Mouse (Mus musculus) kidney, embryonic 16.5 days (tissue): ENCODE measurements at regions not wholly inside any gene's neighbourhood (a gene's known extent, or its start where the extent isn't known, plus 50 kb on each side); places are given as distances from the start of the nearest gene placed in this dataset.

Source experiments
- ATAC-seq: fragments of 200-750 bp; cut with Nextera tagmentation; 2 replicates; pipeline ENCODE4 v1.8.0; 2017; ENCODE audit warnings: moderate TSS enrichment; ENCODE audit not compliant: low FRiP score, low TSS enrichment
- H3K27ac ChIP-seq: fragments of 300-500 bp; sonication (generic); 2 replicates; pipeline ENCODE4 v1.5.1; 2014; ENCODE audit warnings: low read length
- H3K27me3 ChIP-seq: fragments of 300-500 bp; sonication (generic); 2 replicates; pipeline ENCODE4 v1.6.1; 2014; ENCODE audit warnings: low read length, control low read depth, mixed read lengths; ENCODE audit not compliant: insufficient read depth
- H3K36me3 ChIP-seq: fragments of 300-500 bp; sonication (generic); 2 replicates; pipeline ENCODE4 v1.6.1; 2014; ENCODE audit warnings: low read length, control low read depth, mixed read lengths; ENCODE audit not compliant: insufficient read depth
- H3K4me1 ChIP-seq: fragments of 300-500 bp; sonication (generic); 2 replicates; pipeline ENCODE4 v1.6.1; 2014; ENCODE audit warnings: low read length, control low read depth, mixed read lengths; ENCODE audit not compliant: insufficient read depth
- H3K4me2 ChIP-seq: fragments of 300-500 bp; sonication (generic); replicated peaks from 2 replicates; pipeline ENCODE4 v1.6.1; 2014; ENCODE audit warnings: low read depth, low read length
- H3K4me3 ChIP-seq: fragments of 300-500 bp; sonication (generic); 2 replicates; pipeline ENCODE4 v1.5.1; 2014; ENCODE audit warnings: mild to moderate bottlenecking, low read length
- H3K9ac ChIP-seq: fragments of 300-500 bp; sonication (generic); replicated peaks from 2 replicates; pipeline ENCODE4 v1.6.1; 2014; ENCODE audit warnings: low read length
- H3K9me3 ChIP-seq: fragments of 300-500 bp; sonication (generic); 2 replicates; pipeline ENCODE4 v1.6.1; 2016; ENCODE audit warnings: low read length, control low read depth
- WGBS: fragments of 180-500 bp; shearing (Covaris S2); extraction: QIAGEN DNeasy Blood & Tissue Kit; methylation state at CpG from one replicate; pipeline ENCODE4 v1.1.7; 2014; 5-methylcytosine and 5-hydroxymethylcytosine counted together

GRCm38 (mm10) chr12:109856336-109856735, 256.2 kb upstream of the Rtl1 start:
- Histone ChIP-seq H3K9me3 (no peaks in the 10 kb centered on the region; the same call in 1 of the 2 replicates), H3K4me3 (no peak overlapping the region), H3K9ac (no peak overlapping the region), H3K4me1 (no peaks in the 10 kb centered on the region), H3K4me2 (no peak overlapping the region), H3K27me3 (no peaks in the 10 kb centered on the region), H3K27ac (no peak overlapping the region), H3K36me3 (no peaks in the 10 kb centered on the region)
- ATAC-seq: no peak
- WGBS: 96% methylated on average over 1 of the region's 1 CpGs

GRCm38 (mm10) chr12:109857705-109858104, 257.6 kb upstream of the Rtl1 start:
- no peaks in the 10 kb centered on the region for H3K36me3 ChIP-seq
- no peaks in the 10 kb centered on the region for H3K27me3 ChIP-seq
- H3K4me1 ChIP-seq: no peaks in the 10 kb centered on the region
- H3K9me3 ChIP-seq: no peaks in the 10 kb centered on the region; the same call in 1 of the 2 replicates
- no peak overlapping the region for H3K4me3 ChIP-seq
- H3K27ac ChIP-seq: no peak overlapping the region
- WGBS: 61% methylated on average over 4 of the region's 4 CpGs
- ATAC-seq: no peak
- H3K9ac ChIP-seq: no peak overlapping the region
- H3K4me2 ChIP-seq: no peak overlapping the region

- H3K4me1 ChIP-seq: no peaks in the 10 kb centered on the region
- H3K27ac ChIP-seq: no peak overlapping the region
- no peak for ATAC-seq
- H3K27me3 ChIP-seq: no peaks in the 10 kb centered on the region
- no peak overlapping the region for H3K4me3 ChIP-seq
- H3K36me3 ChIP-seq: no peaks in the 10 kb centered on the region
- 65% methylated on average over 4 of the region's 4 CpGs for WGBS
- no peak overlapping the region for H3K9ac ChIP-seq
- H3K4me2 ChIP-seq: no peak overlapping the region
- H3K9me3 ChIP-seq: no peaks in the 10 kb centered on the region
Measured at GRCm38 (mm10) chr12:109864826-109865225, 264.7 kb upstream of the Rtl1 start.

GRCm38 (mm10) chr12:109871021-109871420, 270.9 kb upstream of the Rtl1 start:
- H3K4me3 ChIP-seq: no peak overlapping the region
- H3K9ac ChIP-seq: no peak overlapping the region
- WGBS: 84% methylated on average over 14 of the region's 14 CpGs
- no peak overlapping the region for H3K4me2 ChIP-seq
- H3K27me3 ChIP-seq: no peaks in the 10 kb centered on the region
- ATAC-seq: no peak
- H3K9me3 ChIP-seq: peaks cover 3% of the 10 kb centered on the region; the same call in 1 of the 2 replicates
- H3K36me3 ChIP-seq: no peaks in the 10 kb centered on the region
- H3K27ac ChIP-seq: no peak overlapping the region
- H3K4me1 ChIP-seq: no peaks in the 10 kb centered on the region

GRCm38 (mm10) chr12:109874466-109874865, 274.3 kb upstream of the Rtl1 start:
- no peak for ATAC-seq
- Histone ChIP-seq H3K36me3 (no peaks in the 10 kb centered on the region), H3K27ac (no peak overlapping the region), H3K27me3 (no peaks in the 10 kb centered on the region), H3K4me3 (no peak overlapping the region), H3K9me3 (peaks cover 3% of the 10 kb centered on the region; the same call in 1 of the 2 replicates), H3K9ac (no peak overlapping the region), H3K4me1 (no peaks in the 10 kb centered on the region), H3K4me2 (no peak overlapping the region)
- WGBS: 85% methylated on average over 7 of the region's 7 CpGs

GRCm38 (mm10) chr12:109881108-109881507, 281.0 kb upstream of the Rtl1 start:
- H3K9ac ChIP-seq: no peak overlapping the region
- no peaks in the 10 kb centered on the region for H3K36me3 ChIP-seq
- H3K4me2 ChIP-seq: no peak overlapping the region
- no peak overlapping the region for H3K4me3 ChIP-seq
- 85% methylated on average over 3 of the region's 3 CpGs for WGBS
- H3K27me3 ChIP-seq: no peaks in the 10 kb centered on the region
- H3K9me3 ChIP-seq: no peaks in the 10 kb centered on the region
- H3K27ac ChIP-seq: no peak overlapping the region
- H3K4me1 ChIP-seq: no peaks in the 10 kb centered on the region
- no peak for ATAC-seq

- no peak overlapping the region for H3K4me3 ChIP-seq
- no peak overlapping the region for H3K27ac ChIP-seq
- H3K4me1 ChIP-seq: no peaks in the 10 kb centered on the region
- no peaks in the 10 kb centered on the region for H3K36me3 ChIP-seq
- no peak overlapping the region for H3K4me2 ChIP-seq
- H3K27me3 ChIP-seq: no peaks in the 10 kb centered on the region
- ATAC-seq: no peak
- H3K9ac ChIP-seq: no peak overlapping the region
- no peaks in the 10 kb centered on the region for H3K9me3 ChIP-seq
- 77% methylated on average over 2 of the region's 2 CpGs for WGBS
Measured at GRCm38 (mm10) chr12:109891206-109891605, 291.1 kb upstream of the Rtl1 start.

GRCm38 (mm10) chr12:109892834-109893233, 292.7 kb upstream of the Rtl1 start:
- H3K9me3 ChIP-seq: no peaks in the 10 kb centered on the region
- no peaks in the 10 kb centered on the region for H3K36me3 ChIP-seq
- no peak for ATAC-seq
- no peak overlapping the region for H3K4me3 ChIP-seq
- H3K9ac ChIP-seq: no peak overlapping the region
- H3K27ac ChIP-seq: no peak overlapping the region
- no peaks in the 10 kb centered on the region for H3K4me1 ChIP-seq
- no peak overlapping the region for H3K4me2 ChIP-seq
- no peaks in the 10 kb centered on the region for H3K27me3 ChIP-seq

GRCm38 (mm10) chr12:109893657-109894056, 293.5 kb upstream of the Rtl1 start:
- WGBS: 75% methylated on average over 4 of the region's 4 CpGs

GRCm38 (mm10) chr12:109895389-109895788, 295.3 kb upstream of the Rtl1 start:
- H3K4me1 ChIP-seq: no peaks in the 10 kb centered on the region
- H3K27ac ChIP-seq: no peak overlapping the region
- no peak overlapping the region for H3K4me3 ChIP-seq
- H3K9me3 ChIP-seq: no peaks in the 10 kb centered on the region
- no peaks in the 10 kb centered on the region for H3K27me3 ChIP-seq
- ATAC-seq: peak; percentile 85
- WGBS: 38% methylated on average over 7 of the region's 7 CpGs
- H3K36me3 ChIP-seq: no peaks in the 10 kb centered on the region
- no peak overlapping the region for H3K4me2 ChIP-seq
- H3K9ac ChIP-seq: no peak overlapping the region

More at GRCm38 (mm10) chr12:109893657-109894056, 293.5 kb upstream of the Rtl1 start:
- Histone ChIP-seq H3K27ac (no peak overlapping the region), H3K4me3 (no peak overlapping the region), H3K9ac (no peak overlapping the region), H3K27me3 (no peaks in the 10 kb centered on the region), H3K4me2 (no peak overlapping the region), H3K4me1 (no peaks in the 10 kb centered on the region), H3K36me3 (no peaks in the 10 kb centered on the region), H3K9me3 (no peaks in the 10 kb centered on the region)
- no peak for ATAC-seq
